Mouse (Mus musculus) midbrain, embryonic 16.5 days (tissue): ENCODE measurements around the gene Pafah1b2. TPM values are rescaled to one million over a fixed set of nuclear protein-coding genes. Genes with fewer than 3 reads are reported as not detected.

Experiments
- ATAC-seq: fragments of 200-750 bp; cut with Nextera tagmentation; 2 replicates; pipeline ENCODE4 v1.8.0; 2017; ENCODE audit warnings: moderate TSS enrichment
- H3K27ac ChIP-seq: fragments of 300-500 bp; sonication (generic); 2 replicates; pipeline ENCODE4 v1.5.1; 2014; ENCODE audit warnings: mild to moderate bottlenecking, low read length, mixed read lengths
- H3K27me3 ChIP-seq: fragments of 300-500 bp; sonication (generic); 2 replicates; pipeline ENCODE4 v1.6.1; 2014; ENCODE audit warnings: low read depth, low read length, mixed read lengths; ENCODE audit not compliant: control insufficient read depth, insufficient read depth
- H3K36me3 ChIP-seq: fragments of 300-500 bp; sonication (generic); 2 replicates; pipeline ENCODE4 v1.6.1; 2014; ENCODE audit warnings: mild to moderate bottlenecking, low read length, moderate library complexity, mixed read lengths; ENCODE audit not compliant: control insufficient read depth, insufficient read depth
- H3K4me1 ChIP-seq: fragments of 300-500 bp; sonication (generic); 2 replicates; pipeline ENCODE4 v1.6.1; 2014; ENCODE audit warnings: mild to moderate bottlenecking, low read length, mixed read lengths; ENCODE audit not compliant: control insufficient read depth, insufficient read depth
- H3K4me2 ChIP-seq: fragments of 300-500 bp; sonication (generic); 2 replicates; pipeline ENCODE4 v1.6.1; 2014; ENCODE audit warnings: mild to moderate bottlenecking, low read length, mixed read lengths
- H3K4me3 ChIP-seq: fragments of 300-500 bp; sonication (generic); 2 replicates; pipeline ENCODE4 v1.5.1; 2014; ENCODE audit warnings: low read depth, mild to moderate bottlenecking, low read length, moderate library complexity, mixed read lengths
- H3K9ac ChIP-seq: fragments of 300-500 bp; sonication (generic); 2 replicates; pipeline ENCODE4 v1.6.1; 2014; ENCODE audit warnings: low read depth, low read length, mixed read lengths
- H3K9me3 ChIP-seq: fragments of 300-500 bp; sonication (generic); replicated peaks from 2 replicates; pipeline ENCODE4 v1.6.1; 2014; ENCODE audit warnings: mild to moderate bottlenecking, low read length, mixed read lengths; ENCODE audit not compliant: control insufficient read depth, poor library complexity, severe bottlenecking
- WGBS: fragments of 180-500 bp; shearing (Covaris S2); extraction: QIAGEN DNeasy Blood & Tissue Kit; methylation state at CpG from one replicate; pipeline ENCODE4 v1.1.7; 2014; 5-methylcytosine and 5-hydroxymethylcytosine counted together
- polyA plus RNA-seq: library from polyadenylated mRNA; unstranded; fragments of >200 nt; fragmentation: Nextera tagmentation; extraction: Ambion mirVana; gene quantifications from 2 replicates; pipeline ENCODE4 v1.2.1, GENCODE M21; 2015

Pafah1b2 gene
- polyA plus RNA-seq: 287 and 294 TPM in 2 replicates

- peak within 1 kb of the TSS; percentile 63 for H3K4me2 ChIP-seq
- H3K4me3 ChIP-seq: peak within 1 kb of the TSS; percentile 64
- H3K27me3 ChIP-seq: no peaks in the 10 kb centered on the region
- ATAC-seq: peak; percentile 86
- peaks cover 30% of the 10 kb centered on the region for H3K4me1 ChIP-seq
- H3K27ac ChIP-seq: peak within 1 kb of the TSS; percentile 86
- no peaks in the 10 kb centered on the region for H3K36me3 ChIP-seq
- 4% methylated on average over 52 of the region's 78 CpGs for WGBS
- no peaks in the 10 kb centered on the region for H3K9me3 ChIP-seq
- H3K9ac ChIP-seq: peak within 1 kb of the TSS; percentile 87
Measured at GRCm38 (mm10) chr9:46012091-46013008, at the start of gene Pafah1b2, which contains the start of gene Sik3. Pafah1b2 (minus strand) TSS chr9:46012690. Sik3 (plus strand) TSS chr9:46012820.

DNA sequence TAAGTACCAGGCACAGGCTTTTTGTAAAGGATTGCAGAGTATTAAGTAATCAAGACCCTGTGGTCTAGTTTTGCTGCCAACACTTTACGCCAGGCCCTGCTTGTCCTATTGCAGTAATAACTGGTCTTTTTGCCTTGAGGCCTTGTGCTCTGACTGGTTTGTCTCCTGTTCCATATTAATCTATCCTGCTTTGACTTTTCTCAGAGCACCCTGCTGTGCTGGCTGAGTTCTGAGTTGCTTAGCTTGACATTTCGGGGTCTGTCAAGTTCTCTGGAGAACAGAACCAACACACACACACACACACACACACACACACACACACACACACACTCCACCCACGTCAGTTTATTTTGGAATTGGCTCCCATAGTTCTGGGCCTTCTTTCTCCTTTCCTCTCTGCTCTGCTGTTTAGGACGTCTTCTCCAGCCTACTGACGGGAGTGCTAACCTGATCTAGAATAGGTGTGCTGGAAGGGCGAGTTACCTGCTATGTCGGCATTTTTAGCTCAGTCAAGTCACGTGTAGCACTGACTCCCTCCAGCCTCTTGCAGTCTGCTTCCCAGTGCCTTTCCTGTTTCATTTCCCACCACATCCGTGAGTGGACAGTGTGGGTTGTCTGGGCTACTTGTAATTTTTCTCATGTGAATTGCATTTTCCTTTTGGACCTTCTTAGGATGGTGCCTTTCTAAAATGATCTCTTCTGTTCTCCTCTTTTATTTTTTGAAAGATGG, 49.4 kb upstream of the Pafah1b2 start:
- H3K27ac ChIP-seq: no peak overlapping the region
- H3K4me1 ChIP-seq: no peaks in the 10 kb centered on the region
- H3K9ac ChIP-seq: no peak overlapping the region
- 75% methylated on average over 9 of the region's 9 CpGs for WGBS
- no peak overlapping the region for H3K4me3 ChIP-seq
- no peaks in the 10 kb centered on the region for H3K27me3 ChIP-seq
- H3K36me3 ChIP-seq: no peaks in the 10 kb centered on the region
- no peak for ATAC-seq
- H3K9me3 ChIP-seq: no peaks in the 10 kb centered on the region
- H3K4me2 ChIP-seq: no peak overlapping the region

DNA sequence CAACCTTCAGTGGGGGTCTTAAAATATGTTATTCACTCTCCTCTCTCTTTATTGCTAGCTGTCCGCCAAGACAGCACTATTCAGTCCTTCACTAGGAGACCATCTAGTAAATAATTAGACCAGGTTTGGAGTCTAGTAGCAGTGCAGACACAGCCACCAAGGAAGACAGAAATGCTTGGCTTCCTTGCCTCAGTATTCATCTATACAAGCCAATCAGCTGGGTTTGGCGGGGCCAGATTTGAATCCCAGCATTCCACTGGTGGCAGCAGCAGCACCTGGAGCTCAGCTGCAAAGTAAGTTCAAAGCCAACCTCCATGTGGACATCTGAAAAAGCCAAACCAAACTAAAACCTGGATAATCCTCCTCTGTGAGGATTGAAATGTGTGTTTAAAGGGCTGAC, 47.8 kb upstream of the Pafah1b2 start:
- no peaks in the 10 kb centered on the region for H3K27me3 ChIP-seq
- H3K4me1 ChIP-seq: no peaks in the 10 kb centered on the region
- no peak overlapping the region for H3K4me2 ChIP-seq
- WGBS: 88% methylated on average over 2 of the region's 2 CpGs
- H3K27ac ChIP-seq: no peak overlapping the region
- ATAC-seq: no peak
- no peaks in the 10 kb centered on the region for H3K36me3 ChIP-seq
- no peaks in the 10 kb centered on the region for H3K9me3 ChIP-seq
- H3K4me3 ChIP-seq: no peak overlapping the region
- H3K9ac ChIP-seq: no peak overlapping the region

DNA sequence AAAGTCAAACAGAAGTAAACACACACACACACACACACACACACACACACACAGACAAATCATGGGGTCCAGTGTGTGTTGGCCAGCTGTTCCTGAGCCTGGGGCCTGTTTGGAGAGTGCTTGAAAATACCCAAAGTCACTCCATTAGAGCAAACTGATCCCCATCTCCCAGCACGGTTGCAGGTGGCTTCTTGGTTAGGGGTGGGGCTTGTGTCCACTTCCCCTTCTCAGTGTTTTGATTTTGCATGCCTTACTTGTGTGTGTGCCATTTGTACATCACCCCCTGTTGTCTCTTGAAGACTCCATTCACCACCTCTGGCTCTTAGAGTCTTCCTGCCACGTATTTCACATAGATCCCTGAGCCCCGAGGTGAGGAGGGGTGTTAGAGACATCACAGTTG, 45.6 kb upstream of the Pafah1b2 start:
- no peaks in the 10 kb centered on the region for H3K36me3 ChIP-seq
- no peaks in the 10 kb centered on the region for H3K4me1 ChIP-seq
- H3K9ac ChIP-seq: no peak overlapping the region
- 92% methylated on average over 3 of the region's 3 CpGs for WGBS
- no peak for ATAC-seq
- H3K4me3 ChIP-seq: no peak overlapping the region
- H3K27me3 ChIP-seq: no peaks in the 10 kb centered on the region
- H3K9me3 ChIP-seq: no peaks in the 10 kb centered on the region
- H3K27ac ChIP-seq: no peak overlapping the region
- no peak overlapping the region for H3K4me2 ChIP-seq

DNA sequence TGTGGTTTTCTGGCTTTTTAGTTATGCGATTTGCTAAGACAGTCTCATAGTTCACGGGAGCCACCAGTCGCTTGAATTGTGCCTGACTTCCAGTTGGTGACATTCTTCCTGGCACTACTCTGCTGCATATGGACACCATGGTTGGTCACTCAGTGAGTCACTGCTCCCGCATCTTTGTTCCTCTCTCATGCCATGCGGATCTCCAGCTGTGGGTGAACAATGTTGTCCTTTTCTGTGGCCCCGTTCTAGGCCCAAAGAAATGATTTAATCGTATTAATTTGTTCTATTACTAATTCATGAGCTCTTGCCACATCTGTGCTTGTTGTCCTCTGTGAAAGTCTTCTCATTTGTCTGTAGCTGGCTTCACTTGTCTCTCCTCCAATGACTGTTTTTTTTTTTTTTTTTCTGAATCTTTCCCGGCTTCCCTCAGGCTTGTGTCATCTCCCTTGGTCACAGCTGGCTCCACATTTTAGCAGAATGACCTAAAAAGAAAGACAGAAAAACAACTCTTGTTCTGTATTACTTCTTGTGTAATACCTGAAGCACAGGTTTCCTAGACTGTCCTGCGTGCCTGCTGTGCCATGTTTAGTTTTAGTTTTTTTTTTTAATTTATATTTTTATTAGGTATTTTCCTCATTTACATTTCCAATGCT, 40.6 kb upstream of the Pafah1b2 start:
- H3K4me3 ChIP-seq: no peak overlapping the region
- H3K9ac ChIP-seq: no peak overlapping the region
- 53% methylated on average over 9 of the region's 9 CpGs for WGBS
- no peak for ATAC-seq
- H3K36me3 ChIP-seq: no peaks in the 10 kb centered on the region
- no peak overlapping the region for H3K27ac ChIP-seq
- no peaks in the 10 kb centered on the region for H3K27me3 ChIP-seq
- no peaks in the 10 kb centered on the region for H3K9me3 ChIP-seq
- no peaks in the 10 kb centered on the region for H3K4me1 ChIP-seq
- no peak overlapping the region for H3K4me2 ChIP-seq

- H3K4me1 ChIP-seq: no peaks in the 10 kb centered on the region
- 50% methylated on average over 8 of the region's 8 CpGs for WGBS
- no peak overlapping the region for H3K27ac ChIP-seq
- no peaks in the 10 kb centered on the region for H3K27me3 ChIP-seq
- no peak for ATAC-seq
- H3K36me3 ChIP-seq: no peaks in the 10 kb centered on the region
- H3K9me3 ChIP-seq: no peaks in the 10 kb centered on the region
- no peak overlapping the region for H3K9ac ChIP-seq
- H3K4me3 ChIP-seq: no peak overlapping the region
- no peak overlapping the region for H3K4me2 ChIP-seq
Measured at GRCm38 (mm10) chr9:46050203-46050602, 37.7 kb upstream of the Pafah1b2 start.

GRCm38 (mm10) chr9:46049525-46049924, 37.0 kb upstream of the Pafah1b2 start:
- Histone ChIP-seq H3K4me2 (no peak overlapping the region), H3K36me3 (no peaks in the 10 kb centered on the region), H3K27ac (no peak overlapping the region), H3K4me3 (no peak overlapping the region), H3K9me3 (no peaks in the 10 kb centered on the region), H3K9ac (no peak overlapping the region), H3K4me1 (no peaks in the 10 kb centered on the region), H3K27me3 (no peaks in the 10 kb centered on the region)
- no peak for ATAC-seq
- 80% methylated on average over 7 of the region's 7 CpGs for WGBS

DNA sequence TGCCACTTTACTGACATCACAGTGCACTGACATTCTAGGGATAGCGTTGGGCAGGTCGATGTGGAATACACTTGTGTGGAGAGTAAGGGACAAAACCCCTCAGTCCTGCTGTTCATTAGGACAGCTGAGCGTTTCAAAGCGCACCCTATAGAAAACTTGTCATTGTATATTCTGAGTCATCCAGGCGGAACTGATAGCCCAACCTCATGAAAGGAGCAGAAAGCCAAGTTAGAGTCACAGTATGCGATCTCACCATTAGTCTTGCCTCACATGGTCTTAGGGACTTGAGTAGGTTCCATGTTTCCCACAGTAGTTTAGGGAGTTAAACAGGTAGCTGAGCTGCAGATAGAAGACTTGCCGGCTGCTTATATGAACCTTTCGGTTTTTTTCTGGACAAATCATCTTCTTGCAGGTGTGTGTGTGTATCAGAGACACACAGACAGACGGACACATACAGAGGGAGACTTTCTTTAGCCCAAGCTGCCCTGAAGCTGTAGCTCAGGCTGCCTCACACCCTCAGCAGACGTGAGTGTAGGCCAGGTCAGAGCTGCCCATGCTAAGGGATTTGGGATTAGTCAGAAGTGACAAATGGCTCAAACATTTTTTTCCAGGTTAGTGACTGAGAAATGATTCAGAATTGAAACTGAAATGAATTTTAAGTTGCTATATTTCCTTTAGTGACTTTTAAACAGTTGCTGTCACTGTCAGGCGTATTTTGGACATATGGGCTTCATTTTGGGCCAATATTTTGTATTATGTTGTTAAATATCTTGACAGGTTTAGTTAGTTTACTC, 34.4 kb upstream of the Pafah1b2 start:
- Histone ChIP-seq H3K27me3 (no peaks in the 10 kb centered on the region), H3K4me1 (no peaks in the 10 kb centered on the region), H3K36me3 (no peaks in the 10 kb centered on the region), H3K4me2 (no peak overlapping the region), H3K27ac (no peak overlapping the region), H3K9me3 (no peaks in the 10 kb centered on the region), H3K9ac (no peak overlapping the region), H3K4me3 (no peak overlapping the region)
- ATAC-seq: no peak
- 58% methylated on average over 11 of the region's 11 CpGs for WGBS
